ENCODE assay signal across 14 mouse cellular contexts in the genomic region with DNA sequence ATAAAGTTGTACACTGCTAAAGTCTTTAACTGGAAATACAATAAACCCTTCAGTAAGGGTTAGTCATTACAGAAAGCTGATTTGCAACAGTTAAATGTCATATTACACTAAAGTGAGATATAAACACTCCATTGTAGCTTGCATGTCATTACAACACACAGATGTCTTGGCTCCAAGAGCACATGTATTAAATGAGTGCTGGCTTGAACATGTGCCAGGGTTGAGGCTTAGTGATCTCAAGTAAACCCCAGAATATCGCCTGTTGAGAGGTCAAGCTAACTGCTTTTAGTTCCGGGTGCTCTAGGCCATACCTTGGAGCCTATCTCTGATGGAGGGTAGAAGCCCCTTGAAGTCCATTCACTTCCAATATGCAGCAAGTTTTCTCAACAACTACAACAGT.
A peak's percentile ranks its signal among the peaks of the same experiment; 100 is the strongest.
DNase-seq lines count a peak whose midpoint lies in the region; ATAC-seq and TF ChIP-seq lines count a peak whose summit lies in the region.
"Had no signal": no experiment of that assay in that cellular context is flagged by ENCODE, and none has a peak within 500 bp of the region (broad histone marks: within the 10 kb centered on the region; RNA-seq: fewer than 3 reads in every experiment).

No protein-coding gene starts in this region.

- H3K9ac ChIP-seq in forebrain, postnatal 0 days: no peak overlapping the region
- H3K9ac ChIP-seq in forebrain, embryonic 11.5 days (ENCODE audit: low read length): no peak overlapping the region
- no peak overlapping the region for H3K9ac ChIP-seq in lung, embryonic 14.5 days
- H3K9ac ChIP-seq: liver, embryonic 13.5 days; neural tube, embryonic 15.5 days had no signal

- no peak for ATAC-seq in forebrain, postnatal 0 days
- no peak for ATAC-seq in forebrain, embryonic 11.5 days (replicated peaks; ENCODE audit: low FRiP score)
- peak; percentile 57 for ATAC-seq in lung, embryonic 14.5 days (ENCODE audit: insufficient read depth)
- ATAC-seq: CD4-positive, CD25-positive, alpha-beta regulatory T cell, adult 4 months; hindbrain, postnatal 0 days had no signal

- no peak overlapping the region for H3K4me3 ChIP-seq in forebrain, postnatal 0 days (ENCODE audit: low read depth, low read length)
- no peak overlapping the region for H3K4me3 ChIP-seq in forebrain, embryonic 11.5 days (ENCODE audit: low read depth, low read length)
- no peak overlapping the region for H3K4me3 ChIP-seq in lung, embryonic 14.5 days (ENCODE audit: low read depth, low read length)
- H3K4me3 ChIP-seq: liver, embryonic 13.5 days; midbrain, embryonic 10.5 days; neural tube, embryonic 15.5 days had no signal

- H3K27ac ChIP-seq in forebrain, postnatal 0 days (ENCODE audit: low read depth, low read length): no peak overlapping the region
- H3K27ac ChIP-seq in forebrain, embryonic 11.5 days (ENCODE audit: low read depth, low read length): no peak overlapping the region
- peak overlapping the region; percentile 74 for H3K27ac ChIP-seq in lung, embryonic 14.5 days (ENCODE audit: low read depth)
- H3K27ac ChIP-seq: hindbrain, postnatal 0 days; liver, embryonic 13.5 days; midbrain, embryonic 10.5 days; neural tube, embryonic 15.5 days had no signal

- no peaks in the 10 kb centered on the region for H3K27me3 ChIP-seq in forebrain, postnatal 0 days (ENCODE audit: insufficient read depth, low read length)
- H3K27me3 ChIP-seq in forebrain, embryonic 11.5 days (ENCODE audit: control insufficient read depth, insufficient read depth, low read length): no peaks in the 10 kb centered on the region
- no peaks in the 10 kb centered on the region for H3K27me3 ChIP-seq in lung, embryonic 14.5 days (ENCODE audit: insufficient read depth, low read length)
- H3K27me3 ChIP-seq: liver, embryonic 13.5 days; neural tube, embryonic 15.5 days had no signal

- H3K4me1 ChIP-seq in forebrain, postnatal 0 days (ENCODE audit: insufficient read depth): no peaks in the 10 kb centered on the region
- no peaks in the 10 kb centered on the region for H3K4me1 ChIP-seq in forebrain, embryonic 11.5 days (replicated peaks; ENCODE audit: control insufficient read depth, insufficient read depth, low read length)
- H3K4me1 ChIP-seq in lung, embryonic 14.5 days (ENCODE audit: insufficient read depth): peaks cover 14% of the 10 kb centered on the region
- H3K4me1 ChIP-seq: liver, embryonic 13.5 days; neural tube, embryonic 15.5 days had no signal

- H3K9me3 ChIP-seq in forebrain, postnatal 0 days (ENCODE audit: low read length): no peaks in the 10 kb centered on the region
- H3K9me3 ChIP-seq in forebrain, embryonic 11.5 days (ENCODE audit: control insufficient read depth, low read length): no peaks in the 10 kb centered on the region
- no peaks in the 10 kb centered on the region for H3K9me3 ChIP-seq in lung, embryonic 14.5 days (ENCODE audit: low read depth, low read length)
- H3K9me3 ChIP-seq: liver, embryonic 13.5 days; midbrain, embryonic 10.5 days; neural tube, embryonic 15.5 days had no signal

- WGBS in forebrain, postnatal 0 days: 64% methylated on average over 2 of the region's 2 CpGs
- WGBS in forebrain, embryonic 11.5 days: 96% methylated on average over 2 of the region's 2 CpGs
- 32% methylated on average over 2 of the region's 2 CpGs for WGBS in lung, embryonic 14.5 days

- peak; percentile 29 for DNase-seq in forebrain, postnatal 0 days
- DNase-seq in forebrain, embryonic 11.5 days (ENCODE audit: low spot score): no peak
- peak; percentile 20 for DNase-seq in left cerebral cortex, postnatal 4 days
- DNase-seq in left cerebral cortex, postnatal 10 days (ENCODE audit: extremely low spot score in 1 of 2, low spot score in 2 of 2): no peak
- DNase-seq in lung, embryonic 14.5 days: peak; percentile 93
- DNase-seq in ovary, postnatal 36 days (ENCODE audit: low spot score): no peak
- DNase-seq in ovary, adult 18-20 months (ENCODE audit: low spot score): no peak
- DNase-seq: kidney, adult 2 months; layer of hippocampus, adult 9-11 months; liver, embryonic 13.5 days had no signal

- no peak overlapping the region for H3K4me2 ChIP-seq in forebrain, postnatal 0 days (ENCODE audit: low read depth)
- no peak overlapping the region for H3K4me2 ChIP-seq in forebrain, embryonic 11.5 days (ENCODE audit: low read depth, low read length, severe bottlenecking)
- no peak overlapping the region for H3K4me2 ChIP-seq in lung, embryonic 14.5 days
- H3K4me2 ChIP-seq: liver, embryonic 13.5 days; neural tube, embryonic 15.5 days had no signal

- TF ChIP-seq CTCF in forebrain, postnatal 0 days (IDR thresholded peaks at IDR 0.05; ENCODE audit: low read depth): no peak
- no peak for TF ChIP-seq CTCF in lung, embryonic 14.5 days (IDR thresholded peaks at IDR 0.05; ENCODE audit: low read depth)

- no peaks in the 10 kb centered on the region for H3K36me3 ChIP-seq in forebrain, postnatal 0 days (ENCODE audit: insufficient read depth)
- no peaks in the 10 kb centered on the region for H3K36me3 ChIP-seq in forebrain, embryonic 11.5 days (ENCODE audit: control insufficient read depth, insufficient read depth, low read length)
- H3K36me3 ChIP-seq in lung, embryonic 14.5 days (ENCODE audit: insufficient read depth): no peaks in the 10 kb centered on the region
- H3K36me3 ChIP-seq: liver, embryonic 13.5 days; midbrain, embryonic 10.5 days; neural tube, embryonic 15.5 days had no signal

- intact Hi-C loops in left cerebral cortex, postnatal 4 days (cut with DNase I): no loop called here
- intact Hi-C loops in left cerebral cortex, postnatal 10 days (cut with DNase I): no loop called here

Comparison
In these comparisons a context has a peak if more than half of its experiments do, and no peak if none do; other contexts are left out.
1. DNase-seq: peak in forebrain, postnatal 0 days (single experiment), left cerebral cortex, postnatal 4 days (single experiment) and lung, embryonic 14.5 days (single experiment); none in forebrain, embryonic 11.5 days (single experiment), left cerebral cortex, postnatal 10 days (0 of 2), ovary, postnatal 36 days (single experiment) and ovary, adult 18-20 months (single experiment).